Mouse (Mus musculus) left cerebral cortex, postnatal 25 days (tissue): ENCODE data around the gene Rerg. TPM values are rescaled to one million over a fixed set of nuclear protein-coding genes. Genes with fewer than 3 reads are reported as not detected.
"Not testable (repeated sequence)": the region's sequence is repeated elsewhere in the genome, so short reads cannot be mapped to it uniquely, and the experiment has no call there.

ENCODE experiments used
- DNase-seq, 2 experiments: peaks; one replicate each; pipeline ENCODE4 v3.0.0; 2022; ENCODE audit warnings: low spot score in 2 of 2, mixed read lengths in 1 of 2
- intact Hi-C: fragments of 180-260 bp; cut with DNase I; formaldehyde crosslinking; loops from one replicate; pipeline ENCODE4 v1.15.1; 2025
- total RNA-seq, 2 experiments: library from RNA; stranded (reverse); gene quantifications; 2 replicates each; pipeline ENCODE4 v1.2.3; 2021

Gene Rerg
- total RNA-seq, 2 experiments from 2014 or later: 7.9 to 12.2 TPM

GRCm38 (mm10) chr6:137045011-137045504 lies 125.2 kb downstream of the Rerg start:
- peak; percentile 36 to 46 for DNase-seq
- intact Hi-C loops: loop anchor here (5.0 kb wide), 1 partner anchor 147 kb away; no protein-coding TSS in a partner anchor

- intact Hi-C loops: not testable (repeated sequence)
These were observed 134.5 kb downstream of the Rerg start for GRCm38 (mm10) chr6:137035611-137036395.

GRCm38 (mm10) chr6:137030611-137031097 lies 139.6 kb downstream of the Rerg start:
- no peak for DNase-seq
- intact Hi-C loops: no loop called here

More at GRCm38 (mm10) chr6:137035611-137036395, 134.5 kb downstream of the Rerg start:
- DNase-seq: not testable (repeated sequence)

- intact Hi-C loops: no loop called here
These were observed 140.2 kb downstream of the Rerg start for GRCm38 (mm10) chr6:137029931-137030610.

GRCm38 (mm10) chr6:137025461-137025860 lies 144.8 kb downstream of the Rerg start:
- DNase-seq: no peak
- intact Hi-C loops: no loop called here

More at GRCm38 (mm10) chr6:137029931-137030610, 140.2 kb downstream of the Rerg start:
- no peak for DNase-seq

GRCm38 (mm10) chr6:137024541-137024940 lies 145.8 kb downstream of the Rerg start:
- DNase-seq: no peak
- intact Hi-C loops: no loop called here

- DNase-seq: no peak
- intact Hi-C loops: no loop called here
These were observed 152.9 kb downstream of the Rerg start for GRCm38 (mm10) chr6:137017216-137017973.

GRCm38 (mm10) chr6:137014346-137014745 lies 156.0 kb downstream of the Rerg start:
- intact Hi-C loops: no loop called here
- no peak for DNase-seq

GRCm38 (mm10) chr6:137011187-137011586 lies 159.1 kb downstream of the Rerg start:
- DNase-seq: no peak
- intact Hi-C loops: no loop called here

Other genes with a start within 250 kb of the Rerg start
- not detected for gene Erp27, start 248.3 kb downstream of the Rerg start, total RNA-seq
- 1 to 10 TPM in 1 of 2 experiments, under 1 TPM in 1; 0.41 to 1.5 TPM for gene Pde6h, start 246.7 kb downstream of the Rerg start, total RNA-seq
- 10 to 100 TPM; 10.6 to 14.2 TPM for gene Arhgdib, start 228.6 kb downstream of the Rerg start, total RNA-seq
- gene Ptpro, start 81.8 kb upstream of the Rerg start, total RNA-seq: 10 to 100 TPM; 34.6 to 42.7 TPM